Mouse (Mus musculus): ENCODE results near the gene Cdkal1.

GRCm38 (mm10) chr13:29800078-29800477, 55.4 kb downstream of the Cdkal1 start:
- no peak for TF ChIP-seq CTCF (conservative IDR thresholded peaks at IDR 0.05; ENCODE audit: low read length)
- no peak for TF ChIP-seq POU5F1 (IDR thresholded peaks at IDR 0.05; ENCODE audit: borderline replicate concordance, low read length)

All from E14TG2a.4 (cell line).